Comparison of ENCODE assay signal across 14 mouse cellular contexts in the genomic region with DNA sequence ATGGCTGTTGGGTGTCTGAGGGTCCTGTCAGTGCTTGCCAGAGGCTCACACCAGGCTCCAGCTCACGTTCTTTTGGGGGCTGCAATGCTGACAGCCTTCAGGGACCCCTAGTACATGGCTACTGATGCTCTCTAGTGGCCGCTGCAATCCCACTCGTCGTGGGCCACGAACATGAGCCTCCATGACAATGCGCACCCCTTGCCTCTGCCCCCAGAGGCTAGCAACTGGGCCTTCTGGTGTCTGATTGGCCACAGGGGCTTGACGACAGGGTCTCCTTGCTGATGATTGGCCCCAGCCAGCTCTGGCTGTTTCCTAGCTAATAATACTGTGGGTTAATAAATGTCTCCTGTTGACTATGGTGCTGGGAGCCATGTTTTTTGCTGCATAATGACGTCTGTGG.
DNase-seq lines count a peak whose midpoint lies in the region; ATAC-seq and TF ChIP-seq lines count a peak whose summit lies in the region.
"Had no signal": no experiment of that assay in that cellular context is flagged by ENCODE, and none has a peak within 500 bp of the region (broad histone marks: within the 10 kb centered on the region; RNA-seq: fewer than 3 reads in every experiment).

No protein-coding gene starts in this region.

- H3K4me2 ChIP-seq in limb, embryonic 12.5 days, result no peak overlapping the region
- H3K4me2 ChIP-seq in embryonic facial prominence, embryonic 12.5 days (replicated peaks), result no peak overlapping the region
- no peak overlapping the region for H3K4me2 ChIP-seq in limb, embryonic 14.5 days (replicated peaks; ENCODE audit: low read depth, low read length, severe bottlenecking)
- H3K4me2 ChIP-seq in neural tube, embryonic 15.5 days, result peak overlapping the region; percentile 50

- no peaks in the 10 kb centered on the region for H3K27me3 ChIP-seq in limb, embryonic 12.5 days
- H3K27me3 ChIP-seq in limb, embryonic 10.5 days (ENCODE audit: low read depth, poor library complexity, severe bottlenecking), result no peaks in the 10 kb centered on the region
- H3K27me3 ChIP-seq in embryonic facial prominence, embryonic 12.5 days, result no peaks in the 10 kb centered on the region
- no peaks in the 10 kb centered on the region for H3K27me3 ChIP-seq in limb, embryonic 14.5 days (ENCODE audit: control insufficient read depth, insufficient read depth, low read length)
- no peaks in the 10 kb centered on the region for H3K27me3 ChIP-seq in neural tube, embryonic 15.5 days (replicated peaks)
- H3K27me3 ChIP-seq: heart, embryonic 15.5 days had no signal

- no peak overlapping the region for H3K9ac ChIP-seq in limb, embryonic 12.5 days (replicated peaks)
- H3K9ac ChIP-seq in embryonic facial prominence, embryonic 12.5 days, result no peak overlapping the region
- H3K9ac ChIP-seq in limb, embryonic 14.5 days (ENCODE audit: low read depth, low read length, severe bottlenecking), result no peak overlapping the region
- H3K9ac ChIP-seq in neural tube, embryonic 15.5 days (replicated peaks), result no peak overlapping the region; the same call in 1 of the 2 replicates
- H3K9ac ChIP-seq: heart, embryonic 15.5 days had no signal

- peaks cover 5% of the 10 kb centered on the region; the same call in 1 of the 2 replicates for H3K4me1 ChIP-seq in limb, embryonic 12.5 days (replicated peaks)
- H3K4me1 ChIP-seq in limb, embryonic 10.5 days, result peaks cover 12% of the 10 kb centered on the region; the same call in 1 of the 2 replicates
- peaks cover 13% of the 10 kb centered on the region; the same call in 1 of the 2 replicates for H3K4me1 ChIP-seq in embryonic facial prominence, embryonic 12.5 days
- H3K4me1 ChIP-seq in limb, embryonic 14.5 days (ENCODE audit: control insufficient read depth, insufficient read depth, low read length), result peaks cover 11% of the 10 kb centered on the region
- no peaks in the 10 kb centered on the region for H3K4me1 ChIP-seq in neural tube, embryonic 15.5 days

- 82% methylated on average over 8 of the region's 8 CpGs for WGBS in limb, embryonic 12.5 days
- WGBS in limb, embryonic 10.5 days, result 76% methylated on average over 8 of the region's 8 CpGs
- WGBS in embryonic facial prominence, embryonic 12.5 days, result 80% methylated on average over 8 of the region's 8 CpGs
- 81% methylated on average over 8 of the region's 8 CpGs for WGBS in limb, embryonic 14.5 days
- WGBS in neural tube, embryonic 15.5 days, result 68% methylated on average over 8 of the region's 8 CpGs

- no peak for DNase-seq in limb, embryonic 10.5 days (ENCODE audit: low spot score)
- no peak for DNase-seq in limb, embryonic 14.5 days (ENCODE audit: low spot score)
- DNase-seq in kidney, adult 11 months, result no peak
- no peak for DNase-seq in left cerebral cortex, postnatal 4 days
- DNase-seq: embryo, embryonic 11 days; gastrocnemius, postnatal 25 days; kidney, adult 8-10 months; lung, postnatal 14 days; thymus, postnatal 4 days had no signal

- peaks cover 61% of the 10 kb centered on the region for H3K9me3 ChIP-seq in limb, embryonic 12.5 days
- peaks cover 27% of the 10 kb centered on the region; the same call in 1 of the 2 replicates for H3K9me3 ChIP-seq in limb, embryonic 10.5 days (replicated peaks)
- H3K9me3 ChIP-seq in embryonic facial prominence, embryonic 12.5 days, result peaks cover 44% of the 10 kb centered on the region
- H3K9me3 ChIP-seq in limb, embryonic 14.5 days (ENCODE audit: control insufficient read depth, low read length), result peaks cover 42% of the 10 kb centered on the region
- H3K9me3 ChIP-seq in neural tube, embryonic 15.5 days (replicated peaks), result 0 out of 2 replicates have a peak, but pooled peaks cover 4% of the 10 kb centered on the region

- H3K4me3 ChIP-seq in limb, embryonic 12.5 days (replicated peaks), result no peak overlapping the region
- no peak overlapping the region for H3K4me3 ChIP-seq in limb, embryonic 10.5 days
- H3K4me3 ChIP-seq in embryonic facial prominence, embryonic 12.5 days, result no peak overlapping the region
- H3K4me3 ChIP-seq in limb, embryonic 14.5 days (replicated peaks; ENCODE audit: low read length), result no peak overlapping the region
- peak overlapping the region; percentile 52 for H3K4me3 ChIP-seq in neural tube, embryonic 15.5 days (replicated peaks)
- H3K4me3 ChIP-seq: layer of hippocampus, adult 2 months had no signal

- H3K36me3 ChIP-seq in limb, embryonic 12.5 days, result peaks cover 3% of the 10 kb centered on the region
- H3K36me3 ChIP-seq in limb, embryonic 10.5 days, result peaks cover 26% of the 10 kb centered on the region
- peaks cover 5% of the 10 kb centered on the region for H3K36me3 ChIP-seq in embryonic facial prominence, embryonic 12.5 days
- no peaks in the 10 kb centered on the region; the same call in 1 of the 2 replicates for H3K36me3 ChIP-seq in limb, embryonic 14.5 days (ENCODE audit: control insufficient read depth, insufficient read depth, low read length)
- H3K36me3 ChIP-seq in neural tube, embryonic 15.5 days, result no peaks in the 10 kb centered on the region
- H3K36me3 ChIP-seq: heart, embryonic 15.5 days had no signal

- intact Hi-C loops in left cerebral cortex, postnatal 4 days (cut with DNase I), result no loop called here

- peak overlapping the region; percentile 59; the same call in 1 of the 2 replicates for H3K27ac ChIP-seq in limb, embryonic 12.5 days
- no peak overlapping the region for H3K27ac ChIP-seq in limb, embryonic 10.5 days
- H3K27ac ChIP-seq in embryonic facial prominence, embryonic 12.5 days, result peak overlapping the region; percentile 47
- peak overlapping the region; percentile 56 for H3K27ac ChIP-seq in limb, embryonic 14.5 days (replicated peaks; ENCODE audit: low read depth, low read length)
- H3K27ac ChIP-seq in neural tube, embryonic 15.5 days (replicated peaks), result peak overlapping the region; percentile 85
- H3K27ac ChIP-seq: heart, embryonic 15.5 days had no signal

- TF ChIP-seq POLR2A in limb, embryonic 14.5 days (IDR thresholded peaks at IDR 0.05; ENCODE audit: borderline replicate concordance, extremely low read depth, insufficient read depth, insufficient read length), result no peak

- ATAC-seq in limb, embryonic 12.5 days (ENCODE audit: insufficient number of reproducible peaks, insufficient read depth, low FRiP score, low TSS enrichment, low read depth), result no peak
- ATAC-seq in embryonic facial prominence, embryonic 12.5 days (ENCODE audit: insufficient number of reproducible peaks, insufficient read depth, low FRiP score, low TSS enrichment), result no peak
- ATAC-seq in limb, embryonic 14.5 days (ENCODE audit: low FRiP score, low read depth), result no peak
- ATAC-seq in neural tube, embryonic 15.5 days (ENCODE audit: low FRiP score), result peak; percentile 51; the same call in 1 of the 2 replicates
